Mouse (Mus musculus) spleen, postnatal 36 days (tissue): ENCODE measurements around the gene Rassf1.
A peak's percentile ranks its signal among the peaks of the same experiment; 100 is the strongest.
"Not testable (repeated sequence)": the region's sequence is repeated elsewhere in the genome, so short reads cannot be mapped to it uniquely, and the experiment has no call there.

Source experiments
- DNase-seq, 2 experiments: peaks; one replicate each; pipeline ENCODE4 v3.0.0; 2022; ENCODE audit warnings: low spot score in 2 of 2, mixed read lengths in 1 of 2

The Rassf1 gene

DNA sequence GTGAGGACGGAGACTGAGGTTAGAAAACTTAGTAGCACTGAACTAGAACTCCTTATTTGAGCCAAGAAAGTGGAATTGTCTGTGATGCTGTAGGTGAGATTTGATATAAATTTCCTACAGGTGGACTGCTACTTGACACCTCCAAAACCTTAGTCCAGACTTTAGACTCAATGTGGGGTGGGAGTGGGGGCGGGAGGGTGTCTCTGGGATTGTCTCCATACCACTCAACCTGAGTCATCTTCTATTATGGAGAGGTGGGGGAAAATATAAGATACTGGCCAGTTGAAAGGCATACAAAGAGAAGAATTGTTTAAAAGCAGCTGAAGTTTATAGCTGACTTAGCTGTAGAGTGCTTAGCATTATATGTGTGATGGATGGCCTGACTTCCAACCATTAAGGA is 4.3 kb downstream of the Rassf1 start:
- no peak for DNase-seq

- no peak for DNase-seq
Measured at GRCm38 (mm10) chr9:107556346-107556745, 5.0 kb downstream of the Rassf1 start.

- DNase-seq: peak; percentile 96
Measured at GRCm38 (mm10) chr9:107563029-107563581, 11.8 kb downstream of the Rassf1 start, which contains the start of gene Tusc2. Gene Tusc2 (plus strand): TSS chr9:107563255.

- not testable (repeated sequence) for DNase-seq
Measured at GRCm38 (mm10) chr9:107565556-107565955, 14.2 kb downstream of the Rassf1 start.

DNA sequence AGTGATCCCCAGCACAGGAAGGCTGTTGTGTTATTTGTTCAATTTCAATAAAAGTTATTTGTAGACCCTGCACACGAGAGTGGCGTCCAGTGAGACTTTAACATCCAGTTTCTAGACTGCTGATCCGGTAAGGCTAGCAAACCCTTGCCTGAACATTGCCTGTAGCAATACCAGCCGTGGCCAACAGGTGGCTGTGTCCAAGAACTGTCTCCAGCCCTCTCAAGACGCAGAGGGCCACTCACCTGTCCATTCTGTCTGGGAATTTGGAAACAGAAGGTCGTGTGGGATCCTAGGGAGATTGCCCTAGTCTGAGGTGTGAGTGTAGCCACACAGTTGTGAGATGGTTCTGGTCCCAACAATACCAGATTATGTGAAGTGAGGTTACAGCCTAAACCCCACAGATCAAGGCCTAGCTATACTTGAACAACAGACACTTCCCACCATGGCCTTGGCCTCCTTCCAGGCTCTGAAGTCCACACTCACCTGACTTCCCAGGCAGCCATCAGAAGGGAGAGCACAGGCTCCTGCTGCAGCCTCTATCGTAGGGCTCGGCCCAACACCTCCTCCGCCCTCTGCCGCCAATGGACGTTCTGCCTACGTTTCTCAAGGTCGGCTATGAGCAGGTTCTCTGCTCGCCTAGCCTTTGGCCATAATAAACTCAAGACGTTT is 14.8 kb downstream of the Rassf1 start:
- DNase-seq: peak; percentile 71 to 75

DNA sequence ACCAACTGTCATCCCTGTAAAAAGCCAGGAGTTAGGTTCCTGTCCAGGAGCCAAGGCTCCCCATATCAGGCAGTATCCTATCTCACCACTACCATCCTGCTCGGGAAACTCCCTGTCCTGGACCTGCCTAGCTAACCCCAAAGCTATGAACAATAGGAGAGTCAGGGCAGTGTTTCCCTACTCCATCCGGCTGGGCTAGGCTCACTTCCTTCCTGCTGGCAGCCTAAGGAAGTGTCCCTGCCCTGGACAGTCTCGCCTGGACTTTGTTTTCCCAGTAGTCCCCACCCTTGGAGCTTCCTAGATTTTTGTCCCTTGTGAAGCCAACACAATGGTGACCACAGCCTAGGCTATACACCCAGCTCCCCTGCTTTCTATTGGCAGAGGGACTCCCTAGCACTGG is 15.5 kb downstream of the Rassf1 start:
- DNase-seq: no peak

DNA sequence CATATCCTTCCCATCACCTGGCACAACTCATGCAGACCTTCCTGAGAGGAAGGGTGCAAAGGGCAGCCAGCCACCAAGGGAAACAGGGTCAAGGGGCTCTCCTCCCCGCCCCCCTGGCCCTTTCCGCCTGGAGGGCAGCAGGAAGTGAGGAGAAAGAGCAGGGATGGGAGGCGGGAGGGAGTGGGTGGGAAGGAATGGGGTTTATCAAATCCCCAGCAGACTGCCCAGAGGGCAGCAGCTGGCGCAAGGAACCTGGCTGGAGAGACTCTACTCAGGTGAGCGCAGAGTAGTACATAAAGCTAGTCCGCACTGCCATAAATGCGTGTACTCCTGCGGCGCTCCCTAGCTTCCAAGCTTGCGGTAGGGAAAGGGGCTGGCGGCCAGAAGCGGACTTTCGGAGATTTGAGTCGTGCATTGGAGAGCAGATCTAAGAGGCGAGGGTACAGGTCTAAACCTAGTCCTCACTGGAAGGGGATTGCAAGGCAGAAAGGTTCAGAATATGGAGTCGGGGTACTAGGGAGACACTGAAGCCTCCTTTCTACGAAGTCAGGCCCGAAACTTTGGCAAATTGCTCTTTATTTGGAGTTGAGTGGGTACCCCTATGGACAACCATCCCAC is 16.5 kb downstream of the Rassf1 start, which contains the start of gene Hyal2:
Gene Hyal2, plus strand, starts transcription at position 244 of the 618 bp plus-strand sequence.
- no peak for DNase-seq

- DNase-seq: peak; percentile 84 to 89
Measured at GRCm38 (mm10) chr9:107568331-107569261, 17.2 kb downstream of the Rassf1 start.

GRCm38 (mm10) chr9:107569270-107569669 is 17.9 kb downstream of the Rassf1 start:
- DNase-seq: no peak

DNA sequence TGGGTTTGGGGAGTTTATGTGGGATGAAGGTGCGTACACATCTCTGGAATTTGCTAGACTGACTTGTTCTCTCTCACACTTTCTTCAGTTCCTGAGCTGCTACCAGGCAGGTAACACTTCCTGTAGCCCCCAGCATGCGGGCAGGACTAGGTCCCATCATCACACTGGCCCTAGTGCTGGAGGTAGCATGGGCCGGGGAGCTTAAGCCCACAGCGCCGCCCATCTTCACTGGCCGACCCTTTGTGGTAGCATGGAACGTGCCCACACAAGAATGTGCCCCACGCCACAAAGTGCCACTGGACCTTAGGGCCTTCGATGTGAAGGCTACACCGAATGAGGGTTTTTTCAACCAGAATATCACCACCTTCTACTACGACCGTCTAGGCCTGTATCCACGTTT is 18.7 kb downstream of the Rassf1 start:
- DNase-seq: no peak

DNA sequence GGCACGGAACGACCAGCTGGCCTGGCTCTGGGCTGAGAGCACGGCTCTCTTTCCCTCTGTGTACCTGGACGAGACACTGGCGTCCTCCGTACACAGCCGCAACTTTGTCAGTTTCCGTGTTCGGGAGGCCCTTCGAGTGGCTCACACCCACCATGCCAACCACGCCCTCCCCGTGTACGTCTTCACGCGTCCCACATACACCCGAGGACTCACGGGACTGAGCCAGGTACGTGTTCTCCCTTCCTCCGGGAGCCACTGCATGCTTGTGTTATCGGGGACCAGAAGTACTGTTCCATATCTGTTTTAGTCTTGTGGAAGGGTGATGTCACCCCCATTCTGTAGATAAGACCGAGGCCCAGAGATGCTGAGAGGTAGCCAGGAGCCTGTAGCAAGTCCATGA is 19.5 kb downstream of the Rassf1 start:
- no peak for DNase-seq

DNA sequence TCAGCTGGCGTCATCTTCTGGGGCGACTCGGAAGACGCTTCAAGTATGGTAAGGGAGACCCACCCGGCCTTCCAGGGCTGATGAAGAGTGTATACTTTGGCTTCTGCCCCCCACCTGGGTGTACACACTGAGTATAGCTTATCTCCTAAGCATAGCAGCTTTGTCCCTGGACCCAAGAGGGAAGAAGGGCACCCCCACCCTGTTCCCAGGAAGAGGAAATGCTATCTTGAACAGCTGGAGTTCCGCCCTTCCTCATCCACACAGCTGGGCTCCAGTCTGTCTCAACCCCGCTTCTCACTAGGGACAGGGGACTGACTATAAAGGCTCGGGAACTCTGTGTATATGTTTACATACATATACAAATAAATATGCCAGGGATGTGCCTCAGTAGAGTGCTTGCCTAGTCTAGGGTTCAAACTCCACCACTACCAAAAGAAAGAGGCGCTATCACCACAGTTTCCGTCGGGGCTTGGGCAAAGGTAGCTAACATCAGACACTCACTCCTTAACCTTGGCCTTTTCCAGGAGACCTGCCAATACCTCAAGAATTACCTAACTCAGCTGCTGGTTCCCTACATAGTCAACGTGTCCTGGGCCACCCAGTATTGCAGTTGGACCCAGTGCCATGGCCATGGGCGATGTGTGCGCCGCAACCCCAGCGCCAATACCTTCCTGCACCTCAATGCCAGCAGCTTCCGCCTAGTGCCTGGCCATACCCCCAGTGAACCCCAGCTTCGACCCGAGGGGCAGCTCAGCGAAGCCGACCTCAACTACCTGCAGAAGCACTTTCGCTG is 20.4 kb downstream of the Rassf1 start:
- no peak for DNase-seq

GRCm38 (mm10) chr9:107572327-107572662 is 20.9 kb downstream of the Rassf1 start:
- no peak for DNase-seq

DNA sequence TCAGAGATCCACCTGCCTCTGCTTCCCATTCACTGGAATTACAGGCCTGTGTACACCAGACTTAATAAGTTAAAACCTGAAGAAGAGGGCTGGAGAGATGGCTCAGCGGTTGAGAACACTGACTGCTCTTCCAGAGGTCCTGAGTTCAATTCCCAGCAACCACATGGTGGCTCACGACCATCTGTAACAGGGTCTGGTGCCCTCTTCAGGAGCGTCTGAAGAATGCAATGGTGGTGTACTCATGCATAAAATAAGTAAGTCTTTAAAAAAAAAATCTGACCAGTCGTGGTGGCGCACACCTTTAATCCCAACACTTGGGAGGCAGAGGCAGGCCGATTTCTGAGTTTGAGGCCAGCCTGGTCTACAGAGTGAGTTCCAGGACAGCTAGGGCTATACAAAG is 22.4 kb downstream of the Rassf1 start:
- DNase-seq: not testable (repeated sequence)

DNA sequence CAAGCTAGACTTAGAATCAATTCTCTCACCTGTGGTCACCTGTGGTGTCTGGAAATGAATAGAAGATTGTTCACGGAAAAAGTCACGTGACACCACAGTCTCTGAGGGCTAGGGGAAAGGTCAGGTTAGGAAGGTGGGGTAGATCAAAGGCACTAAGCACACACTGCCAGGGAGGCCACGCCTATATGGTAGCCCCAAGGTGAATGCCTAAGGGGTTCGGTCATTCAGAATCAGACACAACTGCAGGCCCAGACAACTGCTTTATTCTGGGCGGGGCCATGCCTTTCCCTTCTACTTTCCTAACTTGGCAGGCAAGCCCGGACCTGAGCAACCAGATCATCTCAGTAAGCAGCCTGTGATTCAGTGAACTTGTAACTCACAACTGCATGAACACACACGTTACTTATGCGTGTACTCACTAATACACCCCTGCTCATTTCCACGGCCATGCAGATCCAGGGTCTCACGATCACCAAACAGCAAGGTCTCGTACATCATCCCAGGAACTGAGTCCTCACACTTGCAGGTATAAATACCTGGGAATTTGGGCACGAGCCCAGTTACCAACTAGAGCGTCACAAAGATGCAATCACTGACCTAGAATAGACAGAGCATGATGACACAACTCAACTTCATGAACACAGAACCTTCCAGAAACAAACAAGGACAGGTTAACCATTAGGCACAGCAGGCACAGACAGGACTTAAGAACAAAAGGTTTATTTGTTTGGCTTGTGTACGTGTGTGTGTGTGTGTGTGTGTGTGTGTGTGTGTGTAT is 24.4 kb downstream of the Rassf1 start:
- no peak for DNase-seq

DNA sequence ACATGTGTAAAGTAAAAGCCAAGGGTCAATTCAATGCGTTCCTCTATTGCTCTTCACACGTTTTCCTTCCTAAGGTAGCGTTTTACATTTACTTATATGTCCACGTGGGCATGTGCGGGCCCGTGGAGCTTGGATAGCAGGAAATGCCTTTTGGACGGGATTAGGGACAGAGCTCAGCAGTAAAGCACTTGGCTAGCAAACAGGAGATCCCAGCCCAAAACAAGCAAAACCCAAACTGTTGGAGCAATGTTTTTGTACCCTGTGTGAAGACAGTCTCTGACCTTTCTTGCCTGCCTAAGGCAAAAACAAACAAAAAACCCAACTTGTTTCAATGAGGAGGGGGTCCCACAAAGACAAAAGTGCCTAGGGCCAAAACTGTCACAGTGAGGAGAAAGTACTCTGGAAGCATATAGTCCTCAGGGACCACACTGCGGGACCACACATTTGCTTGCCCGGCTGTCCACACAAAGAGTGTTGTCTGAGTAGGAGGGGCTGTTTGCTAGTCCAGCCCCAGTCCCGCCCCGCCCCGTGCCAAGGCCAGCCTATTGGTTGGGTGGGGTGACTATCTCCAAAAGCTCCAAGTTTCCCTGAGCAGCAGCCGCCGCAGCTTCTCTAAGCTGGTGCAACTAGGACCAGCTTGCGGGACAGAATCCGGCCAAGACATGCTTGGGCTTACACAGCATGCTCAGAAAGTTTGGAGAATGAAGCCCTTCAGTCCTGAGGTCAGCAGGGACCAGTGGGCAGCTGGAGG is 25.2 kb downstream of the Rassf1 start, which contains the start of gene Hyal1:
Gene Hyal1, plus strand, starts transcription at position 571 of the 751 bp plus-strand sequence.
- DNase-seq: peak; percentile 50 to 64

GRCm38 (mm10) chr9:107577871-107578270 is 26.5 kb downstream of the Rassf1 start:
- no peak for DNase-seq

GRCm38 (mm10) chr9:107578587-107578986 is 27.2 kb downstream of the Rassf1 start, which contains the start of gene Naa80:
Gene Naa80 (plus strand): TSS chr9:107578887.
- DNase-seq: no peak
